Mouse (Mus musculus) ES-Bruce4 (cell line): ENCODE data around the gene Tubgcp3.
"Not testable (repeated sequence)": the region's sequence is repeated elsewhere in the genome, so short reads cannot be mapped to it uniquely, and the experiment has no call there.

Source experiments
- CTCF ChIP-seq: IDR thresholded peaks from one replicate; pipeline ENCODE4 v1.8.1; 2011; ENCODE audit warnings: low read depth, low read length
- POLR2A ChIP-seq: IDR thresholded peaks from one replicate; pipeline ENCODE4 v1.8.1; 2011; ENCODE audit warnings: low read length; ENCODE audit not compliant: insufficient read depth

GRCm38 (mm10) chr8:12617369-12617768, 54.7 kb downstream of the Tubgcp3 start:
- not testable (repeated sequence) for TF ChIP-seq CTCF, POLR2A
